Mouse (Mus musculus): ENCODE data around the gene C1s2. TPM values are rescaled to one million over a fixed set of nuclear protein-coding genes. Genes with fewer than 3 reads are reported as not detected.

The C1s2 gene
- polyA plus RNA-seq (2012; rRNA removed; ENCODE audit: low replicate concordance) = 0.20 and 0.77 TPM in 2 replicates

DNA sequence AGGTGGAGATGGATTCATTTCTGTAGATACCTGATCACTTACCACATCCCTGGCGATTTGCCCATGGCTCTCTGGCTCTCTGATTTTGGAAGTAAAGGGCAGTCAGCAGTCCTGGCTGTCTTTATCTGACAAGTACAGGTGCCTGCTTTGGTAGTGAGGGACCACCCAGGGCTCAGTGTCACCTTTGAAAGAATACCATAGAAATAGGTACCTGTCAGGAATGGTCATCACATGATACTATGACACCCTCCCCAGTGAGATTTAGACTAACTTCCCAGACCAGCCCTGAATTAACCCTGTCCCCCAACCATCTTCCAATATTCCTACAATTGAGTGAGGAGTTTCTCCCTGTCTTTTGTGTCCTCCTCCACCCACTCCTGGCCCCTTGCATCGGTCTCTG lies at the start of gene C1s2:
C1s2 (minus strand) TSS at position 101 of the 400 bp plus-strand sequence.

DNA sequence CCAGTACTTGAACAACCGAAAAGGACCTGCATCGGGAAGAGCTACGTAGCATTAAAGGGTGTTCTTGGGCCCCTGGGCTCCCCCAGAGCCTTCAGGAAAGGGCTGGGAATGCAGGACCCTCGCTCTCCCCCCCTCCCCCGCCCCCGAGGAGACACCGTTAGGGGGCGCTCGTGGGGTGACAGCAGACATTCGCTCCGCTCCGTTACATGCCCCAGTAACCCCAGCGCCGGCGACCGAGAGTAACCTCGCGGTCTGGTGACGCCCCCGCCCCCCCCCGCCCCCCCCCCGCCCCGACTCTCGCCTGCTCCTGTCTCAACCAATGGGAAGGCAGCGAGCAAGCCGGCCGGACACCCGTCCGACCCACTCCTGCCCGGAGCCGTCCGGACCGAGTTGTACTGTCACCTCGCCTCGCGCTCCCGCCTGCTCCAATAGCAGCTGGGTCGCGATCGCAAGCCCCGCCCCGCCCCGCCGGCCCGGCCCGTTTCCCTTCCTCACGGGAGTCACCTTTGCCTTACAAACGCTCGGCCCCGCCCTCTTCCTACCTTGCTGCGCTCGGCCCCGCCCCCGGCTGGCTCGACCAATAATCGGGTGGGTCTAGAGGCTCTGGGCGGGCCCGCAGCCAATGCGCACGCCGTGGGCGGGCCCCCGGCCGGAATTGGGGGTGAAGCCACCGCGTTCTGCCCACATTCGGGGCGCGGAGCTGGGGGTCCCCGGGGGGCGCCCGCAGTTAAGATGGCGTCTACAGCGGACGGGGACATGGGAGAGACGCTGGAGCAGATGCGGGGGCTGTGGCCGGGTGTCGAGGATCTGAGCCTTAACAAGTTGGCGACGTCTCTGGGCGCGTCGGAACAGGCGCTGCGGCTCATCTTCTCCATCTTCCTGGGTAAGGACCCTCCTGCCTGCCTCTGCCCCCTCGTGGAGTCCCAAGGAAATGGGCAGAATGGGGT lies 26.9 kb upstream of the C1s2 start, which contains the start of gene Lpcat3:
Lpcat3 (plus strand) TSS at position 551 of the 947 bp plus-strand sequence.

Other genes starting within 250 kb of the C1s2 start
- 76.8 and 84.5 TPM in 2 replicates for gene Pex5, start 221.0 kb downstream of the C1s2 start, polyA plus RNA-seq (2012; rRNA removed; ENCODE audit: low replicate concordance)
- 32.5 and 77.8 TPM in 2 replicates for gene Clstn3, start 171.3 kb downstream of the C1s2 start, polyA plus RNA-seq (2012; rRNA removed; ENCODE audit: low replicate concordance)
- 8.3 and 15.0 TPM in 2 replicates for gene C1rl, start 143.0 kb downstream of the C1s2 start, polyA plus RNA-seq (2012; rRNA removed; ENCODE audit: low replicate concordance)
- gene C1ra, start 123.7 kb downstream of the C1s2 start, polyA plus RNA-seq (2012; rRNA removed; ENCODE audit: low replicate concordance) = 63.7 and 105 TPM in 2 replicates
- 250 and 335 TPM in 2 replicates for gene C1s1, start 93.7 kb downstream of the C1s2 start, polyA plus RNA-seq (2012; rRNA removed; ENCODE audit: low replicate concordance)
- gene C1rb, start 65.8 kb downstream of the C1s2 start, polyA plus RNA-seq (2012; rRNA removed; ENCODE audit: low replicate concordance) = 0.17 and 0.24 TPM in 2 replicates
- gene Lpcat3, start 26.9 kb upstream of the C1s2 start, polyA plus RNA-seq (2012; rRNA removed; ENCODE audit: low replicate concordance) = 165 and 205 TPM in 2 replicates
- gene Emg1, start 76.1 kb upstream of the C1s2 start, polyA plus RNA-seq (2012; rRNA removed; ENCODE audit: low replicate concordance) = 43.9 and 76.9 TPM in 2 replicates
- 146 and 173 TPM in 2 replicates for gene Phb2, start 76.3 kb upstream of the C1s2 start, polyA plus RNA-seq (2012; rRNA removed; ENCODE audit: low replicate concordance)
- gene Ptpn6, start 102.6 kb upstream of the C1s2 start, polyA plus RNA-seq (2012; rRNA removed; ENCODE audit: low replicate concordance) = 11.4 and 26.9 TPM in 2 replicates
- gene Grcc10, start 105.3 kb upstream of the C1s2 start, polyA plus RNA-seq (2012; rRNA removed; ENCODE audit: low replicate concordance) = 190 and 330 TPM in 2 replicates
- gene Gm45234, start 119.9 kb upstream of the C1s2 start, polyA plus RNA-seq (2012; rRNA removed; ENCODE audit: low replicate concordance) = not detected in 2 replicates
- gene Atn1, start 120.4 kb upstream of the C1s2 start, polyA plus RNA-seq (2012; rRNA removed; ENCODE audit: low replicate concordance) = 35.1 and 76.7 TPM in 2 replicates
- 7.9 and 22.7 TPM in 2 replicates for gene Eno2, start 133.6 kb upstream of the C1s2 start, polyA plus RNA-seq (2012; rRNA removed; ENCODE audit: low replicate concordance)
- gene Lrrc23, start 143.6 kb upstream of the C1s2 start, polyA plus RNA-seq (2012; rRNA removed; ENCODE audit: low replicate concordance) = 1.9 and 2.1 TPM in 2 replicates
- 20.3 and 27.3 TPM in 2 replicates for gene Spsb2, start 172.6 kb upstream of the C1s2 start, polyA plus RNA-seq (2012; rRNA removed; ENCODE audit: low replicate concordance)
- gene Tpi1, start 178.2 kb upstream of the C1s2 start, polyA plus RNA-seq (2012; rRNA removed; ENCODE audit: low replicate concordance) = 546 and 1,076 TPM in 2 replicates
- gene Usp5, start 193.4 kb upstream of the C1s2 start, polyA plus RNA-seq (2012; rRNA removed; ENCODE audit: low replicate concordance) = 112 and 133 TPM in 2 replicates
- 5.8 and 31.7 TPM in 2 replicates for gene Cdca3, start 193.5 kb upstream of the C1s2 start, polyA plus RNA-seq (2012; rRNA removed; ENCODE audit: low replicate concordance)
- 0.47 and 1.4 TPM in 2 replicates for gene Gnb3, start 204.2 kb upstream of the C1s2 start, polyA plus RNA-seq (2012; rRNA removed; ENCODE audit: low replicate concordance)
- gene P3h3, start 221.7 kb upstream of the C1s2 start, polyA plus RNA-seq (2012; rRNA removed; ENCODE audit: low replicate concordance) = 23.0 and 97.5 TPM in 2 replicates
- 0.24 and 3.3 TPM in 2 replicates for gene Gpr162, start 227.9 kb upstream of the C1s2 start, polyA plus RNA-seq (2012; rRNA removed; ENCODE audit: low replicate concordance)